ENCODE assay signal across 16 mouse cellular contexts in the genomic region with DNA sequence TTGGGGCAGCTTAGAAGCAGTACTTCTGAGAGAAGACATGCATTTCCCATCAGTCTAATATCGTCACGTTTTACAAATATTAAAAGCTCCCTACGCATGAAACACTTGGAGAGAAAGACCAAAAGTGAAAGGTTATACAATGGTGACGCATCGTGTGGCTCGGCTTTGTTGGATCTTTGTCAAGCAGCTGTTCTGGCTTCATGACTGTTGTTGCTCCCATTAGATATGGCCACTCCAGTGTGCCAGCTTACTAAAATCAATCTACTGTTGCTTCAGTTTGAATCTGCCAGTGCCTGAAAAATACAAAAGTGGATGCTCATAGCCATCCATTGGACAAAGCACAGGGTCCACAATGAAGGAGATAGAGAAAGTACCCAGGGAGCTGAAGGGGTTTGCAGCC.
DNase-seq lines count a peak whose midpoint lies in the region; ATAC-seq lines count a peak whose summit lies in the region.
"Had no signal": no experiment of that assay in that cellular context is flagged by ENCODE, and none has a peak within 500 bp of the region (broad histone marks: within the 10 kb centered on the region; RNA-seq: fewer than 3 reads in every experiment).

No protein-coding gene starts in this region.

- DNase-seq in heart, adult 11 months = peak; percentile 92
- DNase-seq in heart, postnatal 25 days (ENCODE audit: low spot score) = no peak
- peak; percentile 4 for DNase-seq in lung, postnatal 14 days
- DNase-seq in lung, postnatal 4 days = no peak
- peak; percentile 32 to 35 for DNase-seq in gastrocnemius, postnatal 36 days
- no peak for DNase-seq in cerebellum, adult 9-10 months
- DNase-seq in MN1 (ENCODE audit: low spot score) = no peak
- DNase-seq: cerebellum, postnatal 10 days; embryo, embryonic 11 days; right cerebral cortex, postnatal 4 days; thymus, postnatal 4 days had no signal

- intact Hi-C loops in heart, postnatal 25 days (cut with DNase I) = no loop called here
- intact Hi-C loops in gastrocnemius, postnatal 36 days (cut with DNase I) = no loop called here

- ATAC-seq in monocyte, adult 5-6 weeks (replicated peaks; ENCODE audit: insufficient number of reproducible peaks, low FRiP score, low TSS enrichment, poor library complexity, severe bottlenecking) = no peak
- ATAC-seq: activated CD4-positive, CD25-positive, alpha-beta regulatory T cell, adult 4 months; forebrain, embryonic 14.5 days; intestine, embryonic 16.5 days; Patski had no signal

Comparison
In these comparisons a context has a peak if more than half of its experiments do, and no peak if none do; other contexts are left out.
1. DNase-seq: peak in heart, adult 11 months (single experiment), lung, postnatal 14 days (single experiment) and gastrocnemius, postnatal 36 days (2 of 2); none in heart, postnatal 25 days (single experiment), lung, postnatal 4 days (0 of 2), cerebellum, adult 9-10 months (single experiment) and MN1 (single experiment).